Mouse (Mus musculus): ENCODE data around the gene Ikbip. TPM values are rescaled to one million over a fixed set of nuclear protein-coding genes. Genes with fewer than 3 reads are reported as not detected.

Gene Ikbip
- polyA plus RNA-seq (2012; rRNA removed) = 11.1 and 19.3 TPM in 2 replicates

GRCm38 (mm10) chr10:91082550-91083392 lies at the start of gene Ikbip, which contains the start of gene Apaf1:
TSS of gene Ikbip (plus strand) at chr10:91082940.
TSS of gene Apaf1 (minus strand) at chr10:91082770.

GRCm38 (mm10) chr10:91123828-91124822 lies 41.4 kb downstream of the Ikbip start, which contains the start of gene Slc25a3:
TSS of gene Slc25a3 (minus strand) at chr10:91124059.

Other genes with a start within 250 kb of the Ikbip start
- 31.3 and 33.0 TPM in 2 replicates for gene Apaf1, start 170 bp upstream of the Ikbip start, polyA plus RNA-seq (2012; rRNA removed)
- gene Slc25a3, start 41.1 kb downstream of the Ikbip start, polyA plus RNA-seq (2012; rRNA removed) = 343 and 398 TPM in 2 replicates
- 227 and 279 TPM in 2 replicates for gene Tmpo, start 98.4 kb downstream of the Ikbip start, polyA plus RNA-seq (2012; rRNA removed)